In the genomic region with DNA sequence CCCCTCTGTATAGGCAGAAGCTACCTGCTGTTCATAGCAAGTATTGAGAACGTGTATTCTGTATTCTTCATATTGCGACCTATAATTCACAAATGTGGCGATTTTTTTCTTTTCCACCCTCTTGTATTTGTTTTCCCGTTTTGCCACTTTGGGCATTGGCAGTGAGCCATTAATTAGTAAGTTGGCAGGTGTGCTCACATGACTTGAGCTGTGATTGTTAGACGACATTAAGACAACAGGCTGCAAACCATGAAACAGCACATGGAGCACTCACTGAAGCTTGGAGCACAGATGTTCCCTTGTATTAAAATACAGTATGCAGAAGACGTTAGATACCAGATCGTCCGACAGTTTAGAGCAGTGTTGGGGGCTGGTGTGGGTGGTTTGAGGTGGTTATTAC, we compare ENCODE assay signal across 20 mouse cellular contexts. TPM values are rescaled to one million over a fixed set of nuclear protein-coding genes. Genes with fewer than 3 reads are reported as not detected.
DNase-seq lines count a peak whose midpoint lies in the region; ATAC-seq and TF ChIP-seq lines count a peak whose summit lies in the region.
"Had no signal": no experiment of that assay in that cellular context is flagged by ENCODE, and none has a peak within 500 bp of the region (broad histone marks: within the 10 kb centered on the region; RNA-seq: fewer than 3 reads in every experiment).

No protein-coding gene starts in this region.

- H3K4me3 ChIP-seq in forebrain, embryonic 13.5 days, result no peak overlapping the region
- H3K4me3 ChIP-seq in hindbrain, embryonic 14.5 days (replicated peaks; ENCODE audit: low read length), result no peak overlapping the region
- no peak overlapping the region for H3K4me3 ChIP-seq in midbrain, embryonic 15.5 days
- no peak overlapping the region for H3K4me3 ChIP-seq in intestine, postnatal 0 days (ENCODE audit: low read depth, low read length)
- H3K4me3 ChIP-seq: stomach, embryonic 15.5 days had no signal

- peak overlapping the region; percentile 13; the same call in 1 of the 2 replicates for H3K4me2 ChIP-seq in forebrain, embryonic 13.5 days
- H3K4me2 ChIP-seq in hindbrain, embryonic 14.5 days (replicated peaks), result no peak overlapping the region
- H3K4me2 ChIP-seq in midbrain, embryonic 15.5 days, result no peak overlapping the region
- no peak overlapping the region for H3K4me2 ChIP-seq in intestine, postnatal 0 days (replicated peaks; ENCODE audit: low read depth)
- H3K4me2 ChIP-seq: heart, embryonic 11.5 days; stomach, embryonic 15.5 days had no signal

- no peak for TF ChIP-seq CTCF in intestine, postnatal 0 days (IDR thresholded peaks at IDR 0.05; ENCODE audit: low read depth)

- H3K9ac ChIP-seq in forebrain, embryonic 13.5 days, result peak overlapping the region; percentile 4; the same call in 1 of the 2 replicates
- no peak overlapping the region for H3K9ac ChIP-seq in hindbrain, embryonic 14.5 days
- no peak overlapping the region for H3K9ac ChIP-seq in midbrain, embryonic 15.5 days
- H3K9ac ChIP-seq in intestine, postnatal 0 days (ENCODE audit: low read depth, low read length), result no peak overlapping the region
- H3K9ac ChIP-seq: stomach, embryonic 15.5 days had no signal

- WGBS in forebrain, embryonic 13.5 days, result 19% methylated on average over 8 of the region's 8 CpGs
- WGBS in hindbrain, embryonic 14.5 days, result 42% methylated on average over 8 of the region's 8 CpGs
- 45% methylated on average over 8 of the region's 8 CpGs for WGBS in midbrain, embryonic 15.5 days
- WGBS in intestine, postnatal 0 days, result 81% methylated on average over 8 of the region's 8 CpGs

- H3K36me3 ChIP-seq in forebrain, embryonic 13.5 days (ENCODE audit: poor library complexity, severe bottlenecking), result no peaks in the 10 kb centered on the region
- H3K36me3 ChIP-seq in hindbrain, embryonic 14.5 days (replicated peaks; ENCODE audit: control insufficient read depth, insufficient read depth), result peaks cover 5% of the 10 kb centered on the region; the same call in 1 of the 2 replicates
- H3K36me3 ChIP-seq in midbrain, embryonic 15.5 days (replicated peaks), result no peaks in the 10 kb centered on the region
- H3K36me3 ChIP-seq in intestine, postnatal 0 days (ENCODE audit: control insufficient read depth, insufficient read depth), result peaks cover 19% of the 10 kb centered on the region

- H3K27ac ChIP-seq in forebrain, embryonic 13.5 days, result peak overlapping the region; percentile 89
- peak overlapping the region; percentile 81 for H3K27ac ChIP-seq in hindbrain, embryonic 14.5 days
- peak overlapping the region; percentile 79; the same call in 1 of the 2 replicates for H3K27ac ChIP-seq in midbrain, embryonic 15.5 days
- no peak overlapping the region for H3K27ac ChIP-seq in intestine, postnatal 0 days (ENCODE audit: low read depth, low read length)
- H3K27ac ChIP-seq: stomach, embryonic 15.5 days had no signal

- no peaks in the 10 kb centered on the region for H3K9me3 ChIP-seq in forebrain, embryonic 13.5 days (replicated peaks)
- no peaks in the 10 kb centered on the region for H3K9me3 ChIP-seq in hindbrain, embryonic 14.5 days (ENCODE audit: control insufficient read depth, low read length)
- no peaks in the 10 kb centered on the region for H3K9me3 ChIP-seq in midbrain, embryonic 15.5 days
- no peaks in the 10 kb centered on the region for H3K9me3 ChIP-seq in intestine, postnatal 0 days (ENCODE audit: control insufficient read depth)
- H3K9me3 ChIP-seq: stomach, embryonic 15.5 days had no signal

- H3K4me1 ChIP-seq in forebrain, embryonic 13.5 days, result peaks cover 75% of the 10 kb centered on the region
- H3K4me1 ChIP-seq in hindbrain, embryonic 14.5 days (replicated peaks; ENCODE audit: control insufficient read depth, insufficient read depth, low read length), result peaks cover 61% of the 10 kb centered on the region
- peaks cover 68% of the 10 kb centered on the region for H3K4me1 ChIP-seq in midbrain, embryonic 15.5 days
- no peaks in the 10 kb centered on the region for H3K4me1 ChIP-seq in intestine, postnatal 0 days (replicated peaks; ENCODE audit: control insufficient read depth, insufficient read depth, low read length)

- DNase-seq in kidney, postnatal 14 days, result peak; percentile 20
- no peak for DNase-seq in kidney, adult 11 months
- no peak for DNase-seq in hindbrain, embryonic 14.5 days (ENCODE audit: low spot score)
- no peak for DNase-seq in heart, adult 8-10 months (ENCODE audit: low spot score)
- DNase-seq in lung, postnatal 10 days, result no peak
- DNase-seq: adrenal gland, postnatal 36 days; cerebellum, postnatal 10 days; heart, postnatal 36 days; kidney, adult 18-20 months; lung, adult 2 months; thymus, postnatal 4 days had no signal

- ATAC-seq in forebrain, embryonic 13.5 days, result no peak
- 0 out of 2 replicates have a peak, but pooled peaks have one; percentile 18 for ATAC-seq in hindbrain, embryonic 14.5 days (ENCODE audit: low FRiP score)
- ATAC-seq in midbrain, embryonic 15.5 days (replicated peaks), result no peak
- ATAC-seq in intestine, postnatal 0 days, result no peak

- H3K27me3 ChIP-seq in forebrain, embryonic 13.5 days, result no peaks in the 10 kb centered on the region
- no peaks in the 10 kb centered on the region for H3K27me3 ChIP-seq in hindbrain, embryonic 14.5 days (ENCODE audit: control insufficient read depth, insufficient read depth, low read length)
- H3K27me3 ChIP-seq in midbrain, embryonic 15.5 days (replicated peaks), result no peaks in the 10 kb centered on the region
- no peaks in the 10 kb centered on the region for H3K27me3 ChIP-seq in intestine, postnatal 0 days (replicated peaks; ENCODE audit: control insufficient read depth, insufficient read depth, low read length)
- H3K27me3 ChIP-seq: stomach, embryonic 15.5 days had no signal

RNA-seq across cellular contexts. Expression of a gene that starts 46.1 kb away (rescaled TPM):
- not detected in 2 replicates for polyA plus RNA-seq in forebrain, embryonic 13.5 days (2015; fragmentation: Nextera tagmentation; extraction: Ambion mirVana)
- not detected in 2 replicates for polyA plus RNA-seq in hindbrain, embryonic 14.5 days (2014; fragmentation: Nextera tagmentation; extraction: Ambion mirVana)
- not detected in 2 replicates for polyA plus RNA-seq in midbrain, embryonic 15.5 days (2015; fragmentation: Nextera tagmentation; extraction: Ambion mirVana)
- not detected in 2 replicates for polyA plus RNA-seq in intestine, postnatal 0 days (2015; fragmentation: Nextera tagmentation; extraction: Ambion mirVana)
- not detected for total RNA-seq in heart, adult 8-10 months (2022)
- total RNA-seq: adrenal gland, postnatal 36 days; gastrocnemius, postnatal 36 days; heart, postnatal 36 days; megakaryocyte-erythroid progenitor cell, adult 5-6 weeks had no signal
- polyA plus RNA-seq: heart, embryonic 11.5 days; limb, embryonic 14.5 days; lung, adult 2 months; neural tube, embryonic 11.5 days; stomach, embryonic 15.5 days had no signal
